Comparison of ENCODE assay signal across 8 mouse cellular contexts in genomic region chr4:120129233-120129885, GRCm38 (mm10). TPM values are rescaled to one million over a fixed set of nuclear protein-coding genes. Genes with fewer than 3 reads are reported as not detected.
A peak's percentile ranks its signal among the peaks of the same experiment; 100 is the strongest.
DNase-seq lines count a peak whose midpoint lies in the region; ATAC-seq and TF ChIP-seq lines count a peak whose summit lies in the region.

No protein-coding gene starts in this region.

- H3K27me3 ChIP-seq in spleen, adult 2 months (ENCODE audit: control insufficient read depth, insufficient read depth, low read length), result no peaks in the 10 kb centered on the region
- no peaks in the 10 kb centered on the region for H3K27me3 ChIP-seq in forebrain, embryonic 13.5 days
- H3K27me3 ChIP-seq in intestine, postnatal 0 days (replicated peaks; ENCODE audit: control insufficient read depth, insufficient read depth, low read length), result no peaks in the 10 kb centered on the region
- no peaks in the 10 kb centered on the region for H3K27me3 ChIP-seq in liver, postnatal 0 days (ENCODE audit: insufficient read depth, low read length)
- no peaks in the 10 kb centered on the region; the same call in 1 of the 2 replicates for H3K27me3 ChIP-seq in neural tube, embryonic 13.5 days

- H3K4me1 ChIP-seq in spleen, adult 2 months (ENCODE audit: control insufficient read depth, insufficient read depth, insufficient read length), result no peaks in the 10 kb centered on the region
- H3K4me1 ChIP-seq in forebrain, embryonic 13.5 days, result peaks cover 13% of the 10 kb centered on the region
- H3K4me1 ChIP-seq in intestine, postnatal 0 days (replicated peaks; ENCODE audit: control insufficient read depth, insufficient read depth, low read length), result no peaks in the 10 kb centered on the region
- no peaks in the 10 kb centered on the region; the same call in 1 of the 2 replicates for H3K4me1 ChIP-seq in liver, postnatal 0 days (ENCODE audit: insufficient read depth)
- H3K4me1 ChIP-seq in neural tube, embryonic 13.5 days (replicated peaks), result peaks cover 31% of the 10 kb centered on the region

- no peak overlapping the region for H3K4me2 ChIP-seq in forebrain, embryonic 13.5 days
- H3K4me2 ChIP-seq in intestine, postnatal 0 days (replicated peaks; ENCODE audit: low read depth), result no peak overlapping the region
- H3K4me2 ChIP-seq in liver, postnatal 0 days (ENCODE audit: low read depth, low read length), result no peak overlapping the region
- H3K4me2 ChIP-seq in neural tube, embryonic 13.5 days, result no peak overlapping the region

- TF ChIP-seq POLR2A in spleen, adult 2 months (IDR thresholded peaks at IDR 0.05; ENCODE audit: low read depth, low read length), result no peak

- peak; percentile 74 for ATAC-seq in forebrain, embryonic 13.5 days
- ATAC-seq in intestine, postnatal 0 days, result no peak; the same call in 1 of the 2 replicates
- ATAC-seq in liver, postnatal 0 days, result peak; percentile 43
- peak; percentile 80 for ATAC-seq in neural tube, embryonic 13.5 days (ENCODE audit: low read depth)

- H3K27ac ChIP-seq in spleen, adult 2 months (ENCODE audit: insufficient read depth, low read length), result no peak overlapping the region
- no peak overlapping the region for H3K27ac ChIP-seq in forebrain, embryonic 13.5 days
- H3K27ac ChIP-seq in intestine, postnatal 0 days (ENCODE audit: low read depth, low read length), result no peak overlapping the region
- H3K27ac ChIP-seq in liver, postnatal 0 days (ENCODE audit: low read depth), result no peak overlapping the region
- no peak overlapping the region for H3K27ac ChIP-seq in neural tube, embryonic 13.5 days (replicated peaks)

- H3K4me3 ChIP-seq in spleen, adult 2 months (ENCODE audit: extremely low read depth, insufficient read depth, insufficient read length), result no peak overlapping the region
- H3K4me3 ChIP-seq in forebrain, embryonic 13.5 days, result no peak overlapping the region
- H3K4me3 ChIP-seq in intestine, postnatal 0 days (ENCODE audit: low read depth, low read length), result no peak overlapping the region
- no peak overlapping the region for H3K4me3 ChIP-seq in liver, postnatal 0 days (ENCODE audit: low read depth, low read length)
- no peak overlapping the region for H3K4me3 ChIP-seq in neural tube, embryonic 13.5 days

- TF ChIP-seq CTCF in spleen, adult 2 months (IDR thresholded peaks at IDR 0.05; ENCODE audit: extremely low read depth, insufficient read depth, insufficient read length, insufficient replicate concordance), result peak; percentile 86; the same call in 1 of the 2 replicates
- TF ChIP-seq CTCF in intestine, postnatal 0 days (IDR thresholded peaks at IDR 0.05; ENCODE audit: low read depth), result peak; percentile 94
- peak; percentile 93 for TF ChIP-seq CTCF in liver, postnatal 0 days (IDR thresholded peaks at IDR 0.05; ENCODE audit: low read depth)

- no peaks in the 10 kb centered on the region for H3K9me3 ChIP-seq in forebrain, embryonic 13.5 days (replicated peaks)
- H3K9me3 ChIP-seq in intestine, postnatal 0 days (ENCODE audit: control insufficient read depth), result no peaks in the 10 kb centered on the region
- H3K9me3 ChIP-seq in liver, postnatal 0 days (ENCODE audit: low read length), result no peaks in the 10 kb centered on the region
- H3K9me3 ChIP-seq in neural tube, embryonic 13.5 days, result no peaks in the 10 kb centered on the region

- WGBS in spleen, adult 2 months, result 53% methylated on average over 4 of the region's 4 CpGs
- WGBS in forebrain, embryonic 13.5 days, result 46% methylated on average over 4 of the region's 4 CpGs
- WGBS in intestine, postnatal 0 days, result 51% methylated on average over 4 of the region's 4 CpGs
- WGBS in liver, postnatal 0 days (ENCODE audit: insufficient replicate concordance), result 38% methylated on average over 4 of the region's 4 CpGs
- WGBS in neural tube, embryonic 13.5 days, result 46% methylated on average over 4 of the region's 4 CpGs

- TF ChIP-seq EP300 in liver, postnatal 0 days (IDR thresholded peaks at IDR 0.05; ENCODE audit: low read depth), result no peak

- peaks cover 11% of the 10 kb centered on the region for H3K36me3 ChIP-seq in spleen, adult 2 months (ENCODE audit: control insufficient read depth, insufficient read depth, low read length)
- H3K36me3 ChIP-seq in forebrain, embryonic 13.5 days (ENCODE audit: poor library complexity, severe bottlenecking), result no peaks in the 10 kb centered on the region
- no peaks in the 10 kb centered on the region; the same call in 1 of the 2 replicates for H3K36me3 ChIP-seq in intestine, postnatal 0 days (ENCODE audit: control insufficient read depth, insufficient read depth)
- no peaks in the 10 kb centered on the region for H3K36me3 ChIP-seq in liver, postnatal 0 days (replicated peaks; ENCODE audit: insufficient read depth, low read length)
- 0 out of 2 replicates have a peak, but pooled peaks cover 3% of the 10 kb centered on the region for H3K36me3 ChIP-seq in neural tube, embryonic 13.5 days

- peak in 1 of 2 experiments; percentile 31 for DNase-seq in spleen, adult 2 months (ENCODE audit: low read depth in 1 of 2, low spot score in 2 of 2)
- no peak for DNase-seq in spleen, adult 12 weeks (ENCODE audit: low spot score)
- DNase-seq in c-Kit-positive CD71-positive TER-119-positive erythroid progenitor cells, embryonic 14.5 days (ENCODE audit: low spot score), result peak; percentile 10
- DNase-seq in liver, postnatal 0 days, result peak; percentile 51
- peak; percentile 47 to 48 for DNase-seq in thymus, postnatal 36 days

- H3K9ac ChIP-seq in forebrain, embryonic 13.5 days, result 0 out of 2 replicates have a peak overlapping the region, but pooled peaks have one; percentile 2
- no peak overlapping the region for H3K9ac ChIP-seq in intestine, postnatal 0 days (ENCODE audit: low read depth, low read length)
- H3K9ac ChIP-seq in liver, postnatal 0 days (replicated peaks), result no peak overlapping the region
- no peak overlapping the region for H3K9ac ChIP-seq in neural tube, embryonic 13.5 days

RNA-seq across cellular contexts. Expression of gene Edn2, which starts 31.6 kb away (rescaled TPM):
- not detected in 2 replicates for polyA plus RNA-seq in spleen, adult 2 months (2012; rRNA removed)
- polyA plus RNA-seq in forebrain, embryonic 13.5 days (2015; fragmentation: Nextera tagmentation; extraction: Ambion mirVana), result 0.18 and 0.31 TPM in 2 replicates
- 4.7 and 5.6 TPM in 2 replicates for polyA plus RNA-seq in intestine, postnatal 0 days (2015; fragmentation: Nextera tagmentation; extraction: Ambion mirVana)
- 0.07 and 0.19 TPM in 2 replicates for polyA plus RNA-seq in liver, postnatal 0 days (2015; fragmentation: Nextera tagmentation; extraction: Ambion mirVana)
- 0.21 and 0.47 TPM in 2 replicates for polyA plus RNA-seq in neural tube, embryonic 13.5 days (2015; fragmentation: Nextera tagmentation; extraction: Ambion mirVana)
